Mouse (Mus musculus) MEL (cell line): ENCODE results near the gene Enthd1. TPM values are rescaled to one million over a fixed set of nuclear protein-coding genes. Genes with fewer than 3 reads are reported as not detected.

ENCODE experiments used
- DNase-seq: peaks from one replicate; pipeline ENCODE4 v3.0.0; 2011; ENCODE audit warnings: low read depth, low spot score
- H3K27ac ChIP-seq: 2 replicates; pipeline ENCODE4 v1.5.1; 2012; ENCODE audit warnings: low read depth, mild to moderate bottlenecking, control low read depth, low read length, moderate library complexity; ENCODE audit not compliant: control insufficient read depth
- H3K27me3 ChIP-seq, 2 experiments: fragments of 150-350 bp in 1 of 2; sonication (generic) in 1 of 2; 2 replicates each; pipeline ENCODE4 v1.6.1; 2012; ENCODE audit warnings: low read length in 2 of 2, mild to moderate bottlenecking in 2 of 2, improper control_type of control experiment in 1 of 2, moderate library complexity in 1 of 2; ENCODE audit not compliant: insufficient read depth in 2 of 2, control insufficient read depth in 1 of 2
- H3K36me3 ChIP-seq, 2 experiments: 2 replicates each; pipeline ENCODE4 v1.6.1; 2012 to 2014; ENCODE audit warnings: low read length in 2 of 2, improper control_type of control experiment in 1 of 2, inconsistent platforms in 1 of 2, mild to moderate bottlenecking in 1 of 2; ENCODE audit not compliant: insufficient read depth in 2 of 2, control insufficient read depth in 1 of 2
- H3K4me1 ChIP-seq, 2 experiments: fragments of 150-350 bp in 1 of 2; sonication (generic) in 1 of 2; 2 replicates each; pipeline ENCODE4 v1.6.1; 2012; ENCODE audit warnings: low read length in 2 of 2, improper control_type of control experiment in 1 of 2, mild to moderate bottlenecking in 1 of 2; ENCODE audit not compliant: insufficient read depth in 2 of 2, control insufficient read depth in 1 of 2
- H3K4me3 ChIP-seq, 2 experiments: fragments of 150-350 bp in 1 of 2; sonication (generic) in 1 of 2; 2 replicates each; pipeline ENCODE4 v1.5.1; 2012; ENCODE audit warnings: low read depth in 2 of 2, low read length in 2 of 2, mild to moderate bottlenecking in 2 of 2, moderate library complexity in 2 of 2, control low read depth in 1 of 2, improper control_type of control experiment in 1 of 2; ENCODE audit not compliant: control insufficient read depth in 1 of 2, insufficient read depth in 1 of 2
- H3K79me2 ChIP-seq: 2 replicates; pipeline ENCODE4 v1.6.1; 2012; ENCODE audit warnings: mild to moderate bottlenecking, low read length, moderate library complexity; ENCODE audit not compliant: control insufficient read depth, poor library complexity, insufficient read depth
- H3K9ac ChIP-seq: 2 replicates; pipeline ENCODE4 v1.6.1; 2012; ENCODE audit warnings: low read depth, mild to moderate bottlenecking, control low read depth, low read length, moderate library complexity; ENCODE audit not compliant: control insufficient read depth, poor library complexity, severe bottlenecking
- H3K9me3 ChIP-seq: fragments of 150-350 bp; sonication (generic); replicated peaks from 2 replicates; pipeline ENCODE4 v1.6.1; 2012; ENCODE audit warnings: mild to moderate bottlenecking, low read length, improper control_type of control experiment, moderate library complexity; ENCODE audit not compliant: insufficient read depth
- BHLHE40 ChIP-seq: IDR thresholded peaks from 2 replicates; pipeline ENCODE4 v1.6.1; 2012; ENCODE audit warnings: low read depth, mild to moderate bottlenecking, inconsistent platforms, low read length, improper control_type of control experiment, borderline replicate concordance
- CHD2 ChIP-seq: IDR thresholded peaks from 2 replicates; pipeline ENCODE4 v1.6.1; 2011; ENCODE audit warnings: low read length, improper control_type of control experiment
- EP300 ChIP-seq, 2 experiments: IDR thresholded peaks; 2 replicates each; pipeline ENCODE4 v1.6.1; 2011; ENCODE audit warnings: improper control_type of control experiment in 2 of 2, low read length in 2 of 2, low read depth in 1 of 2, mild to moderate bottlenecking in 1 of 2
- GATA1 ChIP-seq: IDR thresholded peaks from 2 replicates; pipeline ENCODE4 v1.6.1; 2011; ENCODE audit warnings: low read depth, low read length, improper control_type of control experiment
- HCFC1 ChIP-seq: IDR thresholded peaks from 2 replicates; pipeline ENCODE4 v1.6.1; 2012; ENCODE audit warnings: low read depth, mild to moderate bottlenecking, inconsistent platforms, low read length, improper control_type of control experiment, moderate library complexity
- MAFK ChIP-seq: IDR thresholded peaks from 2 replicates; pipeline ENCODE4 v1.6.1; 2011; ENCODE audit warnings: low read depth, mild to moderate bottlenecking, low read length, improper control_type of control experiment, borderline replicate concordance
- MAX ChIP-seq: IDR thresholded peaks from 2 replicates; pipeline ENCODE4 v1.6.1; 2011; ENCODE audit warnings: low read length, improper control_type of control experiment
- MAZ ChIP-seq: IDR thresholded peaks from 2 replicates; pipeline ENCODE4 v1.6.1; 2012; ENCODE audit warnings: low read depth, mild to moderate bottlenecking, inconsistent platforms, low read length, improper control_type of control experiment
- MXI1 ChIP-seq: IDR thresholded peaks from 2 replicates; pipeline ENCODE4 v1.6.1; 2011; ENCODE audit warnings: mild to moderate bottlenecking, low read depth, low read length, improper control_type of control experiment
- MYB ChIP-seq: IDR thresholded peaks from 2 replicates; pipeline ENCODE4 v1.6.1; 2011; ENCODE audit warnings: mild to moderate bottlenecking, low read depth, low read length, improper control_type of control experiment
- MYC ChIP-seq: IDR thresholded peaks from 2 replicates; pipeline ENCODE4 v1.6.1; 2011; ENCODE audit warnings: low read depth, mild to moderate bottlenecking, low read length, improper control_type of control experiment, moderate library complexity
- POLR2A ChIP-seq, 2 experiments: IDR thresholded peaks; 2 replicates each; pipeline ENCODE4 v1.6.1; 2011 to 2012; ENCODE audit warnings: low read length in 2 of 2, mild to moderate bottlenecking in 2 of 2, control low read depth in 1 of 2, improper control_type of control experiment in 1 of 2, low read depth in 1 of 2, moderate library complexity in 1 of 2; ENCODE audit not compliant: control insufficient read depth in 1 of 2, insufficient read depth in 1 of 2, poor library complexity in 1 of 2
- POLR2AphosphoS2 ChIP-seq: IDR thresholded peaks from 2 replicates; pipeline ENCODE4 v1.6.1; 2011; ENCODE audit warnings: low read length, improper control_type of control experiment
- RAD21 ChIP-seq: IDR thresholded peaks from 2 replicates; pipeline ENCODE4 v1.6.1; 2011; ENCODE audit warnings: mild to moderate bottlenecking, low read depth, low read length, improper control_type of control experiment
- RCOR1 ChIP-seq: IDR thresholded peaks from 2 replicates; pipeline ENCODE4 v1.6.1; 2012; ENCODE audit warnings: low read depth, mild to moderate bottlenecking, inconsistent platforms, low read length, improper control_type of control experiment
- SIN3A ChIP-seq: IDR thresholded peaks from 2 replicates; pipeline ENCODE4 v1.6.1; 2012; ENCODE audit warnings: low read length, improper control_type of control experiment, inconsistent platforms
- SMC3 ChIP-seq: IDR thresholded peaks from 2 replicates; pipeline ENCODE4 v1.6.1; 2011; ENCODE audit warnings: low read depth, low read length, improper control_type of control experiment
- TBP ChIP-seq: IDR thresholded peaks from 2 replicates; pipeline ENCODE4 v1.8.0; 2011; ENCODE audit warnings: low read depth, low read length, improper control_type of control experiment
- TCF12 ChIP-seq: IDR thresholded peaks from 2 replicates; pipeline ENCODE4 v1.6.1; 2014; ENCODE audit warnings: low read depth, mild to moderate bottlenecking, inconsistent platforms, low read length, improper control_type of control experiment, moderate library complexity
- USF1 ChIP-seq: IDR thresholded peaks from 2 replicates; pipeline ENCODE4 v1.6.1; 2014; ENCODE audit warnings: low read depth, mild to moderate bottlenecking, inconsistent platforms, low read length, improper control_type of control experiment, moderate library complexity
- polyA plus RNA-seq, 2 experiments: library from polyadenylated mRNA; stranded (reverse) in 1 of 2; unstranded in 1 of 2; fragments of >175 nt in 1 of 2; fragments of >200 nt in 1 of 2; gene quantifications; 2 replicates each; pipeline versions ENCODE4 v1.2.1 to v1.2.4; 2012; ENCODE audit warnings: low replicate concordance in 2 of 2, low read depth in 1 of 2; ENCODE audit not compliant: insufficient read length in 2 of 2, insufficient read depth in 1 of 2, missing spikeins in 1 of 2
- total RNA-seq: library from RNA; depleted of rRNA; stranded (reverse); fragments of 300-350 nt; gene quantifications from 2 replicates; pipeline ENCODE4 v1.2.3, GENCODE M21; 2012

The Enthd1 gene
- total and polyA plus RNA-seq, 3 experiments = not detected

DNA sequence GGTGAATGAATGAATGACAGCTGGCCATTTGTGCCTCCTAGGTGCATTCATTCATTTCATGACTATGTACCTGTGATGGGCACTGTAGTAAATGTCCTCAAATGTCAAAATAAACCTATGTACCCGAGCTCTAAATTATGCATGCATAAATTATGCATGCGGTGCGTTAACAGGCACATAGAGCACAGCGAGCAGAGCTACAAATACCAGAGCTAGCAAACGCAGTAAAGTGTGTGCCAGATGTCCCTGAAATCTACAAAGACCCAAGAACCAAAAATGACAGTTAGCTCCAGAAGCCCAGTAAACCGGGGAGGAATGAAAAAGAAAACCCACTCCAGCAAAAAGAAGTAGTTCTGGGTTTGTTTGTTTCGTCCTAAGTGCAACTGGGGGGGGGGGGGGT is 36.5 kb upstream of the Enthd1 start:
- H3K27ac ChIP-seq = no peak overlapping the region
- no peaks in the 10 kb centered on the region for H3K79me2 ChIP-seq
- 0 out of 4 replicates have a peak, but pooled peaks cover 0 to 3% of the 10 kb centered on the region in 2 experiments for H3K4me1 ChIP-seq
- H3K9me3 ChIP-seq = no peaks in the 10 kb centered on the region
- H3K36me3 ChIP-seq = no peaks in the 10 kb centered on the region
- no peak for DNase-seq
- TF ChIP-seq POLR2AphosphoS2 (no peak), MYB (no peak), MAFK (no peak), SIN3A (no peak), TCF12 (no peak), SMC3 (no peak), MAZ (no peak)
- TF ChIP-seq, all 39 proteins: peak for 0
- no peak overlapping the region for H3K9ac ChIP-seq
- peaks cover 5 to 8% of the 10 kb centered on the region in 2 experiments for H3K27me3 ChIP-seq
- H3K4me3 ChIP-seq = no peak overlapping the region

DNA sequence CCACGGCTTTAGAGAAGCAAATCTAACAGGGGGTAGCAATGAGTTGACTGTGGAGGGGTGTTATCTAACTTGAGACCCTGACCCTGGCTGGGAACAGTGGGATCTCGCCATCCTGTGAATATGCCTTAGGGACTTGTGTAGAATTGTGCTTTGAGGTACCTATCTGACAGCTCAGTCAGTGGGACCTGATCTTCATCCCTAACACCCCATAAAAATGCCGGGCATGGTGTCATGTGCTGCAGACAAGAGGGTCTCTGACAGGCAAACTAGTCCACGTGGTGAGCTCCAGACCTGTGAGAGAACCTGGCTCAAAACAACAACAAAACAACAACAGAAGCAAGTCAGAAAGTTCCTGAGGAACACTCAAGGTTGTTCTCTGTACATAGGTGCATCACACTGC is 34.9 kb upstream of the Enthd1 start:
- Histone ChIP-seq H3K36me3 (no peaks in the 10 kb centered on the region), H3K27ac (no peak overlapping the region), H3K27me3 (peaks cover 2 to 8% of the 10 kb centered on the region in 2 experiments), H3K4me3 (no peak overlapping the region), H3K79me2 (no peaks in the 10 kb centered on the region), H3K4me1 (0 out of 4 replicates have a peak, but pooled peaks cover 0 to 3% of the 10 kb centered on the region in 2 experiments), H3K9ac (no peak overlapping the region), H3K9me3 (no peaks in the 10 kb centered on the region)
- DNase-seq = no peak
- TF ChIP-seq EP300 (IDR thresholded peaks at IDR 0.05; ENCODE audit: low read depth in 1 of 2, low read length in 2 of 2) = no peak
- TF ChIP-seq MAFK = no peak
- no peak for TF ChIP-seq SMC3
- no peak for TF ChIP-seq POLR2A (IDR thresholded peaks at IDR 0.05; ENCODE audit: control insufficient read depth in 1 of 2, insufficient read depth in 1 of 2, low read depth in 1 of 2, low read length in 2 of 2, poor library complexity in 1 of 2)
- TF ChIP-seq MAZ = no peak
- no peak for TF ChIP-seq BHLHE40
- TF ChIP-seq CHD2 = no peak
- TF ChIP-seq MXI1 = no peak
- no peak for TF ChIP-seq RCOR1
- no peak for TF ChIP-seq MAX

DNA sequence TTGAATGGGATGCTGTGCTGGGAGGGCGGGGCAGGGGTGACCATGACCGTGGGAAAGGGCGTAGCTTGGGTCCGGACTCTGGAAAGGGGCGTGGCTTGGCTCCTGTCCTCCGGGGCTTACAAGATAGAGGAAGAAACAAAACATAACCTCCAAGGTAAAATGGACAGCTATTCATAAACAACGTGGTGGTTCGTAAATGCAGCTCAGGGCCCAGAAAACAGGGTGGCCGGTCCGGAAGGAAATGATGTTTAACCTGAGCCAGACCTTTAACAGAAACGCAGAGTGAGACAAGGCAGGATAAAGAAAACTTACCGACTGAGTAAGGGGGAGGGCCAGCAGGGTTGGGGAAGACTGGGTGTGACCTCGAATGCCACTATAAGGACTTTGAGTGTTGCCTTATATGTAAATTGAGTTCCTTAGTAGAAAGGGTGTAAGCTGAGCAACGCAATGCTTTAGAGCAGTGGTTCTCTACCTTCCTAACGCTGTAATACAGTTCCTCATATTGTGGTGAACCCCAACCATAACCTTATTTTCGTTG is 34.3 kb upstream of the Enthd1 start:
- Histone ChIP-seq H3K4me3 (no peak overlapping the region), H3K9ac (no peak overlapping the region), H3K27ac (no peak overlapping the region), H3K27me3 (peaks cover 0 to 8% of the 10 kb centered on the region in 2 experiments; a peak in 3 of 4 replicates), H3K36me3 (no peaks in the 10 kb centered on the region), H3K4me1 (0 out of 4 replicates have a peak, but pooled peaks cover 0 to 3% of the 10 kb centered on the region in 2 experiments), H3K79me2 (no peaks in the 10 kb centered on the region), H3K9me3 (no peaks in the 10 kb centered on the region)
- DNase-seq = peak; percentile 43
- TF ChIP-seq MXI1 = no peak
- TF ChIP-seq RAD21 = no peak
- TF ChIP-seq MYB = no peak
- TF ChIP-seq TBP = no peak
- TF ChIP-seq HCFC1 = no peak
- TF ChIP-seq MYC = no peak
- no peak for TF ChIP-seq GATA1
- TF ChIP-seq BHLHE40 = no peak
- no peak for TF ChIP-seq USF1
